Mouse (Mus musculus) T-helper 2 cell (primary cell): Measurements from ENCODE around the gene Arid1b.

Source experiments
- in situ Hi-C: fragments of 300-600 bp; cut with MboI, MseI; formaldehyde crosslinking; loops from one replicate; pipeline ENCODE4 v1.15.1; 2025; ENCODE audit warnings: high pct_unique_total_duplicates

Arid1b gene

DNA sequence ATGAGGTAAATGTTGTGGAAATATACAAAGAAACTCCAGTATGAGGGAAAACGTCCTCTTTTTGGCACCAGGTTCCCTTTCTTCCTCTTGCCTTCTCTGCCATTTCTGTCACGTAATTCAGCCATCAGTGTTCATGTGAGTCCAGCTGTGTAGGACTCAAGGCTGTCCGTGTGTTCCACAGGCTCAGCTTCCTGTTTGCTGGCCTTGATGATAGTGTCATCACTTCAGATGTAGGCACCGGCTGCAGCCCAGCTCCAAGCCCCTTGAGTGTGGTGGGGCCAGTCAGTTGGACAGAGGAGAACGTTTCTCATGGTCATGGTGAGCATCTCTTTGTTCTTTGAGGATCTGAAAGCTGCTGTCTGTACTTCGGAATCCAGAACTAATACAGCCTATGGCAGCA, 61.3 kb downstream of the Arid1b start:
- in situ Hi-C loops: loop anchor here (5.0 kb wide), 1 partner anchor 268 kb away; no protein-coding TSS in a partner anchor

DNA sequence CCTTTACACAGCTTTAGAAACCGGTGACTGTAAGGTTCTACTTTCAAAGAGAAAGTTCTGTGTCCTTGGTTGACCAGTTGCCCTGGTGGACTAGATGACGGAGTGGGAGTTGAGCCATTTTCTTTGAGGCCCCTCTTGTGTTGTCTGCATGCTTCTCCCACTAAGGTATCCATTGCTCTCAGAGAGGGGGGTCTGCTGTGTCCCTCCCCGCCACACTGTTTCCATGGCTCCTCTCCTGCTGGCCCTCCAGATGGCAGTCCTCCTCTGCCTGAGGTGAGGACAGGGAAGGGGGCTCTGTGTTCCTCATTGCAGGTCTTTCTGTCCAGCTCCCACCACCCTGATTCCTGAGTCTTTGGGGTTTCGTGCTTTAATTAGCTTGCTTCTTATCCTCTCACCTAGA, 62.5 kb downstream of the Arid1b start:
- in situ Hi-C loops: loop anchor here (5.0 kb wide), 1 partner anchor 269 kb away; no protein-coding TSS in a partner anchor

DNA sequence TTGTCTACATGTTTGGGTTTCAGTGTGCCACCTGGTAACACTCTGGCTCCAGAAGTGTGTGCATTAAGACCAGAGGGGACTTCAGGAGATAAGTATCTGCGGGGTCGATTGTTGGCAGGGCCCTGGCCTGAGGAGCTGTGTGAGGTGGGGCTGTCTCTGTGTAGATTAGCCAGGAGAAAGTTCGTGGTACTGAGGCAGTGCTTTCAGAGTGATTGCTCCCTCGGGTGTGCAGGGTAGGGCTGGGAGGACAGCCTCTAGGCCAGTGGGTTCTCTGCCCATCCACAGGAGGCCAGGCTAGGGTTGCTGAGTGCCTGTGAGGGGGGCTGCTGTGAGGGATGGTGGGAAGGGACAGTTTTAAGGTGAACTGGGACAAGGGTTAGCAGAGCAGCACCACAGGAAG, 63.2 kb downstream of the Arid1b start:
- in situ Hi-C loops: loop anchor here (5.0 kb wide), 1 partner anchor 270 kb away; no protein-coding TSS in a partner anchor

DNA sequence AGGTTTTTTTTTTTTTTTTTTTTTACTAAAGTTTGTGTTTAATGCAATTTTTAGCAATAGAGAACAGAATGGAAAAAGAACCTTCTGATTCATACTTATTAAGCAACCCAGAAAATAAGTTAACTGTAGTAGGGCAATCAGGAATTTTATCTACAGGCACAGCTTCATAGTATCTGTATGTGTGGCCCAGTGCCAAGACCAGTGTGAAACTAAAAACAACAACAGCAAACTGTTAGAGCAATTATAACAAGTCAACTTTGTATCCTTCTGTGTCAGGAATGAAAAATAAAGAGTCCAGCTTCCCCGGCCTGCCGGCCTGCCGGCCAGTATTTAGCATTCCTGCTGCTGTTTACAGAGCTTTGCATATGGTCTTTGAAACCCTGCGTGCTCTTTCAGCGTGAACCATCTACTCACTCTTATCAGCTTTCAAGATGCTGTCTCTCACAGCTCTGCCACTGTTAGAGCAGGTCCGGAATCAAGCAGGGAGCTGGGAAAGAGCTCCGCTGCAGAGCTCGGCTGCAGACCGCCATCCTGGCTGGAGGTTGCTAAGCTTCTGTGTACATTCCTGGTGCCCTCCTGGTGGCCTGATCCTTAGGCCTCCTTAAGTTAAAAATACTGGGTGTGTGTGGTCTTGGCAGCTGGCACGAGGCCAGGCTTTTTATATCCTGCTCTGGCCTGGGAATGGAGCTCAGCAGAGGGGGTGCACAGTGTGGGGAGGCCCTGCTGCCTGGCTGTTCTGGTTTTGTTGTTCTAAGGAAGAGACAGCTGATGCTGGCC, 64.0 kb downstream of the Arid1b start:
- in situ Hi-C loops: loop anchor here (5.0 kb wide), 1 partner anchor 271 kb away; no protein-coding TSS in a partner anchor

DNA sequence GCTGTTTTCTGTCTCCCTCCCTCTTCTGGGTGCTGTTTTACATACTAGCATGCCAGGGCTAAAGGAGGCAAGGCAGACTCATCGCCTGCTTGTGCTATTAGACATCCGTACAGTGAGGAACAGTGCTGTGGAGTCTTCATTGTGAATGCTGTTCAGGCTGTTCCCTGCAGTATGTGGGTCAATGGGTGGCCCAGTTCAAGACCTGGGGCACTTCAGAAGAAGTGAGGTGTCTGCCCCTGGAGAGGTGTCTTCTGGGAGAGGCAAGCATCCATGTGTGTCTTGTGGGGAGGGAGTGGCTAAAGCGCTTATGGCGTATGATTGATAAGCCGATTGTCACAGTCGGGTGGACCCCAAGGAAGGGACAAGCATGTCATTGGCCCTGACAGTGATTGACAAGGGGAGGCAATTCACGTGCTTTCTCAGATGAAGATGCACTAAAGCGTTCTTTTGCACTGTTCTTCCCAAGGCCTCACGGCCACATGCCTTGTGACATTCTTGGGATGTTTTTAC, 65.0 kb downstream of the Arid1b start:
- in situ Hi-C loops: loop anchor here (5.0 kb wide), 1 partner anchor 272 kb away; no protein-coding TSS in a partner anchor

DNA sequence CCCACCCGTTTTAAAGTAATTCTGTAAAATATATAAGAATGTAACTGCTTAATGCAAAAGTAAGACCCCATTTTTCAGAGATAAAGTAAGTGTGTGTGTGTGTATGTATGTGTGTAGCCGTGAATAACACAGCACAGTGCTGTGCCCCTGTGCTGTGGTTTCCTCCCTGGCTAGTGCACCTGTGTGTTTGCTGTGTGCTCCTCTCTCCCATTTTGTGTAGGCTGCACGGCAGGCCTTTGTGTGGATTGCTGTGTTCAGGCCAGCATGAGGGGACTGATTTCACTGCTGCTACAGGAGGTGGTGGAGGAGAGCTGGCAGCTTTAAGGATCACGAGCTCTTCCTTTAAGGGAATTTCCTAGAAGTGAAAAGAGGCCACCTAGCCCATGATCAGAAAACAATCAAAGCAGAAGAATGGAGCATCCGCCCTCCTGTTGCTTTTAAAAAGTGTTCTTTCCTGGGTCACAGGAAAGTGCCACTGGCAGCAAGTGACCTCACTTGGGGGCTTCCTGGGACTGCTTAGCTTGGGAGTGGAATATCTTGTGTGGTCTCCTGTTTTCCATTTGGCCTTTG, 66.5 kb downstream of the Arid1b start:
- in situ Hi-C loops: loop anchor here (10.0 kb wide), 1 partner anchor 926 kb away; no protein-coding TSS in a partner anchor

DNA sequence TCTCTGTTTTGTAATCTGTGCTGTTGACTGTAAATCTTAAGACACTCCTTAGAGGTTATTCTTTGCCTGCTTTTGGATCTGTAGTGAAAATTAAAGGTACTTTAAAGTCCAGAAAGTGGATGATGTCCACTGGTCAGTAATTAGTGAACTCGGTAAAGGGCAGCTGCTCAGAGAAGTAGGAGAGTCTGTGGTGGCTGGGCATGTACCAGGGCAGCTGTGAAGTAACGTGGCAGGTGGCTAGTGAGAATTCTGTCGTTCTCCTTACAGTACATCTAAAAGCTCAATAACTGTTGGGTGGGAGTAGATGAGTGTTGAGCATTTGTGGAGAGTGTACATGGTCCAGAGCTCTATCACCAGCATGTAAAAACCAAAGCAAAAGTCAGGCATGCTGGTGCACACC, 67.1 kb downstream of the Arid1b start:
- in situ Hi-C loops: loop anchor here (10.0 kb wide), 1 partner anchor 926 kb away; no protein-coding TSS in a partner anchor

DNA sequence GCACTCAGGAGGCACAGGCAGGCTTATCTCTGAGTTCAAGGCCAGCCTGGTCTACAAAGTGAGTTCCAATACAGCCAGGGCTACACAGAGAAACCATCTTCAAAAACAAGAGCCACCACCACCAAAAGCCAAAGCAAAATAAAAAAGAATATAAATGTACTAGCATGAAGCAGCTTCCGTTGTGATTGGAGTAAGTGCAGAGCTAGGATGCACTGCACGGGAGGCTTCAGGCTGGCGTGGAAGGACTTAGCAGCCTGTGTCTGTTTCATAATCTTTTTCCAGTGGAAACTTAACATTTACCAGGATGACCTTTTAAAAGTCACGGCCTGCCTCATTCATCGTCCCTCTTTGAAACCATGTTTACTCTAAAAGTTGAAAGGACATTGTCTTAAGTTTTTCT, 67.5 kb downstream of the Arid1b start:
- in situ Hi-C loops: loop anchor here (10.0 kb wide), 1 partner anchor 927 kb away; no protein-coding TSS in a partner anchor

DNA sequence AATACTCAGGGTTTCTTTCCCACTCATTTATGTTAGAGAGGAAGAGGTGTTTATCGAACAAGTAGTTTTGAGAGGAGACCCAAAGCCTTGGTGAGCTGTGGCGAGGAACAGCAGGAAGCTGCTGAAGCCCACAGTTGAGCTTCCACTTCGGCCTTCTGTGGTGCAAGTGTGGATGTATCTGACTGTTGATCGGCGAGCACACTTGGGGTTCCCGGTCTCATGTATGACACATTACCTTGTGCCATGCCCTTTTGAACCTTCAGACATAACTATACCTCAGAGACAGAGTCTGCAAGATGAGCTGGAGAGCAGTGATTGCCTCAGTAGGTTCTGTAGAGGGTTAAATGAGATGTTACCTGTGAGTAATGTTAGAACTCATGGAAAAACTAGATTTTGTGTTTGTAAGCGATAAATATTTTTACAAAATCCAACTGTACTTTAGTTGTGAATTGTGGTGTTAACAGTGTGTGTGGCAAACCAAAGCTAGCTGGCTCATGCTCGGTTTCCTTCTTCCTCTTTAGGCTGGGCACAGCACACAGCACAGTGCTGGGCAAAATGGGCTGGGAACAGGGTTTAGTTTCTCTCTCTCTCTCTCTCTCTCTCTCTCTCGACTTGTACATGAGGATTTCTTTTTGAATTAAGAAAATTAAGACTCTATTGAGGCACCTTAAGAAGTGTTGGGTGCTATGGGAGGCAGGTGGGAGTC, 69.5 kb downstream of the Arid1b start:
- in situ Hi-C loops: loop anchor here (10.0 kb wide), 1 partner anchor 929 kb away; no protein-coding TSS in a partner anchor

DNA sequence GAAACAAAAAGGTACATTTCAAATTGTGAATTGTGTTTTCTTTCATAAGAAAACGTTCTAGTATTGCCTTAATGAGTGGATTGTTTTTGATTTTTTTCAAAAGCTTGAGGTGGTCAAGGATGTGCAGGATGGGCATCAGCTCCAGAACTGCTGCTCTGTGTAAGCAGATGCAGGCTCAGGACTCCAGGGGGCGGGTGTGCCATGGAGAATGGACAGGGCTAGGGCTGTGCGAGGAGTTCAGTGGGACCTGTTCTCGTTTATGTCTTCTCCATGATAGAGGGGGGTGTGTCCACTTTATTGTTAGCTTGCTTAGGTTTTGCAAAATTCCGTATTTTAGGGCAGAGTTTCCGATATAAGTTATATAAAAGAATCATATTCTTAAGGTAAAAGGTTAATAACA, 70.6 kb downstream of the Arid1b start:
- in situ Hi-C loops: loop anchor here (10.0 kb wide), 1 partner anchor 930 kb away; no protein-coding TSS in a partner anchor

DNA sequence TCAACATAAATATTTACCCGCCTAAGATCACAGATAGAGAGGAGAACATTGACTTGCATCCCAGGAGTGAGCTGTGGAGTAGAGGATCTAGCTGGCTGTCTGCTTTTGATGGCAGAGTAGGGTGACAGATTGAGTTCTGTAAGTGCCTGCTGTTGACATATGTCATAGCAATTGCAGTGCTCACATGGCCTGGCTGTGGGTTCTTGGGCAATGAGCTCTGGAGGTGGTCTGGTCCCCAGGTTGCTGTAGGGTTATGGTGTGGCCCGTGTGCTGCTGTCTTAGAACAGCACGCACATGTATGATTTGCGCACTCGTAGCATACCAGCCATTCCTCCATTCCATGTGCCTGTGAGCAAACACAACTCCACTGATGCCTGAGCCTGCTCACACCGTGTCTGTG, 71.1 kb downstream of the Arid1b start:
- in situ Hi-C loops: loop anchor here (10.0 kb wide), 1 partner anchor 930 kb away; no protein-coding TSS in a partner anchor

DNA sequence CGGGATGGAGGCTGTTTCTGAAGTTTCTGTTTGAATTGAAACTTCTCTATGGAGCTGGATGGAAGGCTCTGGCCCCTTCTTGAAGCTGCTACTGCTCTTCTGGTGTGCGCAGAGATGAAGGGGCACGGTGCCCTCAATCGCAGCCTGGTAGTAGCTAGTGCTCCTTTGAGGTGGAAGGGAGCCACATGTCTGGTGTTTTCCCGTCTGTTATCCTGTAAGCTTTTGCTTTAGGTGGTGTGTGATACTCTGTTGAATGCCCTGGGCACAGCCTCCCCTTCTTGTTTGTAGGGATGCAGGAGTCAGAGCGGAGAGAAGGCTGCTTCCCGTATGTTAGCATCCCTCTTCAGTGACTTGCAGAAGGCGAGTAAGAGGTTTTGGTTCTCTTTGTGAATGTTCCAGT, 72.7 kb downstream of the Arid1b start:
- in situ Hi-C loops: loop anchor here (10.0 kb wide), 1 partner anchor 932 kb away; no protein-coding TSS in a partner anchor

DNA sequence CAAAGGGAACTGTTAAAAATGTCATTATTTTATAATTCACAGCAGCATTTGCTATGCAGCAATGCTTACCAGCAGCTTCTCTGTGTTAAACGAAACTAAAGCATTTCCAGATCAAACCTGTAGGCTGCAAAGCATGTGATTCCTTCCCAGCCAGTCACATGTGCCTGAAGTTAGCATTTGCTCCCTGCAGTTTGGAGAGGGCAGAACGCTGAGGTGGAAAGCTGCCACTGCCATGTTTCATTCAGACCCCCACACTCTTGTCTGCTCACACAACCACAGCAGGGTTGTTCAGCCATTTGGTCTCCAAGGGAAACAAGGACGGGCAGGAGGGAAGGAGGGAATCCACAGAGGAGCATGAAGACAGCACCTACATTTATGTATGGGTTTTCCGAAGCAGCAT, 73.1 kb downstream of the Arid1b start:
- in situ Hi-C loops: loop anchor here (10.0 kb wide), 1 partner anchor 932 kb away; no protein-coding TSS in a partner anchor

DNA sequence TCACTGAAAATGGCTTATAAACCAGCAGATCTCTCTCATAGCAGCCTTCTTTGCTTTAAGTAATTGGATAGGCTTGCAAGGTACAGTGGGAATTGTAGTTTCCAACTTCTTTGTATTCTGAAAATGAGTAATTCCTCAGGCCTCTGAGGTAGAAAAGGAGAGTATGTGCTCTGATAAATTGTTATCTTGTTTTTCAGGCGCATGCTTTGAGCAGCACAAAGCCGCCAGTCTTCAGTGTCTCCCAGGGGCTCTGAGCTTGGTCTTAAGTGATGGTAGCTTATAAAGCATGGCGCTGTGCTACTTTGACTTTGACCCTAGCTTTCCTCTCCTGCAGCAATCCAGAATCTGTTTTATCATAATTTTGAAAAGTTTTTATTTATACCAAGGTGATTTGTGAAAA, 76.3 kb downstream of the Arid1b start:
- in situ Hi-C loops: no loop called here

DNA sequence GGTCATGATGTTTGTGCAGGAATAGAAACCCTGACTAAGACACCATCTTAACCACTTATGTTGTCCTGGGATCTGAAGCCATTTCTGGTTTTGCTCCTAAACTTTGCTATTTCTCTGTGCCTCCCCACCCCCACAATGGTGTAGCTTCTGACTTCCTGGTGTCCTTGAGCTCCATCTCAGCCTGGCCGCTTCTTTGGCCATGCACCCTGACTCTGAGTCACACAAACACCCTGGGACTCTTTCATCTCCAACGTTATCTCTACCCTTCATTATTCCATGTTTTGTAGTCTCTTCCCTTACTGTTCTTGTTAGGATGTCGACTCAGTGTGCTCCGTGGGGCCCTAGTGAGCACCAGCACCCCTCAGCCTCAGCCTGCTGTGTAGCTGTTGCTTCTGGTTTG, 78.4 kb downstream of the Arid1b start:
- in situ Hi-C loops: no loop called here

DNA sequence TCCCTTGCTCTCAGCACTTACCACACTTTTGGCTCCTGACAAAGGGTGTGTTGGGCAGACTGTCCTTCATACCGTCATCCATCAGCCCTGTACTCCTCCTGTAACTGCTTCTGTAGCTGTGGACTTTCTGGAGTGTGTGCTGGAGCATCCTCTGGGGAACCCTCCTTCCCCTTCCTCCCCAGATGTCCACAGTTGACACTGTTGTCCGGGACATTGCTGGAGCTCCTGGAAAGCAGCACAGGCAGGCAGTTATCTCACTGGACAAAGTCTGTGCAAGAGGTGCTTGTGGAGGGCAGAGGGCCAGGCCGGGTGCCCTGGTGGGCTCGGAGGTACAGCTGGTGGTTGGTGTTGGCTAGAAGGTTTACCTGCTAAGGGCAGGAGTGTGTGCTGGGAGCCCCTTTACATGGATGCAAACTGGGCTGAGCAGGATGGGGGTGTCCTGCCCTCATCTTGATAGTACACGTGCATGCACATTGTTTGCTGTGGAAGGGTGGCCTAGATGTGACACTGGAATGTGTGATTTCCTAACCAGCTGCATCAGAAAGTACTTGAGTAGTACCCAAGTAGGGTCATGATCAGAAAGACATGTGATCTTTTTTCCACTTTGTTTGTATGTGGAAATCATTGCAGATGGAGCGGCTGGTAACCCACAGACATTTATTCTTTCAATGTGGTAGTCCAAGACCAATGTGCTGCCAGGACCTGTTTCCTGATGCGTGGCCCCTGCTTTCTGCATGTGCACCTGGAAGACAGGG, 80.8 kb downstream of the Arid1b start:
- in situ Hi-C loops: no loop called here

DNA sequence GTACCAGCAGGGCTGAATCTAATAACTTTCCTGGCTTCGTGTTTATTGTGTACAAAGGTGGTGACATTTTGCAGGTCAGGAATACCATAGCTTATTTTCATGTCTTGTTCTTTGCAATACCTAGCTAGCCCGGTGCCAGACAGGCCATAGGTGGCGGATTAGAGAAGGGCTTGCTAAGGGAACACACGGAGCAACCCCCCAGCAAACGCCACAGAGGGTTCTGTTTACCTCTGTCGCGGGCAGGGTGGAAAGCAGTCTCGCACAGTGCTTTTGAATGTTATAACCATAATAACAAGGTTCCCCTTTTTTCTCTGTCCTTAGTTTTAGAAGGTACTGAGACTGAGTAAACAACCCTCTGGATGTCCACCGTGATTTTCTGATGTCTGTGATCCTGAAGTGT, 83.9 kb downstream of the Arid1b start:
- in situ Hi-C loops: no loop called here

DNA sequence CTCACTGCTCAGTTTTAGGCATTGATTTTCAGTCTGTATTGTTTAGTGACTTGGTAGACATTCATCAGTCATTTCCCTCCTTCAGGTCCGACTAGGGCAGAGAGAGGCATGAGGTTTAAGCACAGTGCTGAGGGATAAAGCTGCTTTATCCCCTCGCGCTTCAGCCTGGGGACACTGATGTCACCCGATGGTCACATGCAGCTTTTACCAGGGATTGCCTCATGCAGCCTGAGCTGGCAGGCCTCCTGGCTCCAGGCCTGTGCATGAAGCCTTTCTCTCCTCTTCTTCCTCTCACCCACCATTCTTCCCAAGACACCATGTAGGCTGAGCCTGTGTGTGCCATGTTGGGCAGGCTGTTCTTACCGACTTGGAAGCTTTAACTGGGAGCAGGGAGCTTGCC, 84.4 kb downstream of the Arid1b start:
- in situ Hi-C loops: no loop called here

DNA sequence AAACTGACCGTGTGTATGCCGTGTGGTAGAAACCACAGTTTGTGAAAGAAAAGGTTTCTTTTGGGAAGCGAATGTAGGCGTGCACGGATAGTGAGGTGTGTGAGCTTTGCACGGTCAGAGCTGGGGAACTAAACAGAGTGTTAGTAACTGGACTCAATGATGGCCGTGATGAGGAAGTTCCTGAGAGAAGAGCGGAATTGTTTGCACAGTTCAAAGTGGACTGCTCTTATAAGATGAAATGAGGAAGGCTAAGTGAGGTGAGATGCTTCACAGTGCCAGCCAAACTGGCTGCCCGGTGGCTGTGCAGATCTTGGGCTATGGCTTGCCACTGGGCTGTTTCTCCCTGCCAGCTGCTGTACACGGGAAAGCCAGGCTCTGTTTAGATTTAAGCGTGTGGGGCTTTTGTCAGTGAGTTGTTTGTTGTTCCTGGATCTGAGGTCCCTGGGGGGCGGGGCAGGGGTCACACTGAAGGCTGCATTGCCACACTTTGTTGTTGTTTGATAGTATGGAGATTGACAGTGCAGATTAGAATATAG, 86.8 kb downstream of the Arid1b start:
- in situ Hi-C loops: no loop called here

DNA sequence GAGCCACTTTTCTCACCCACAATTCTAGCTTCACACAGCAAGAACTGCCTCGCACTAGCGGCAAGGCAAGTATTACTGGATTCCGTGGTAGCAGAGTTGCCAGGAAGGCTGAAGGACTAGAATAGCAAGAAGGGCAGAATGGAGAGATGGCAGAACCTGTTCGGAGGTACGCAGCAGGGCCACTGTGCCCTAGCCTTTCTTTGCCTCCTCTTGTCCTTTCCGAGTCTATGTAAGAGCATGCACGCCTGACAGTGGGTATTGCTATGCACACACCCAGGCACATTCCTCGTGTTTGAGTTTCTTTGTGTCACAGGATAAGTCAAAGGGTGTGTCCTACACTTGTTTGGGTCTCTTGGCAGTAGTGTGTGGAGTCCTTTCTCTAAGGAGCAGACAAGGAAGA, 88.1 kb downstream of the Arid1b start:
- in situ Hi-C loops: no loop called here

DNA sequence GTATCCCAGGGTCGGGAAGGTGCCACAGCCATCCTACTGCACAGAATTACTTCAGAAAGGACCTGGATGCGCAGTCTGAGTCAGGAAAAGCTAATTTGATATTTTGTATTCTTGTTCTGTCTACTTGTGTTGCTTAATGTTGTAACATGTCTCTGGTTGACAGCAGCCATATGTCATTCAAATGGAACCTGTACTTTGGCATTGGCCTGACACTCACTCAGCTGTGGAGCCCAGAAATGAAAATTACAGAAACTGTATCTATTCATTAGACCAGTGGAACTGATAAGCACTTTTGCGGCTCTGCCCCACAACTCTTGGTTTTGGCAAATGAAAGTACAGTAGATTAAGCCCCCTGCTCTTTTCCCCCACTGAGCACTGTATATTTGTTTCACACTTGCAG, 89.4 kb downstream of the Arid1b start:
- in situ Hi-C loops: no loop called here
